Mouse (Mus musculus): ENCODE results near the gene Exosc2. TPM values are rescaled to one million over a fixed set of nuclear protein-coding genes. Genes with fewer than 3 reads are reported as not detected.
"Not testable (repeated sequence)": the region's sequence is repeated elsewhere in the genome, so short reads cannot be mapped to it uniquely, and the experiment has no call there.

Gene Exosc2
- polyA plus RNA-seq, 1 experiment, result 23.1 TPM

DNA sequence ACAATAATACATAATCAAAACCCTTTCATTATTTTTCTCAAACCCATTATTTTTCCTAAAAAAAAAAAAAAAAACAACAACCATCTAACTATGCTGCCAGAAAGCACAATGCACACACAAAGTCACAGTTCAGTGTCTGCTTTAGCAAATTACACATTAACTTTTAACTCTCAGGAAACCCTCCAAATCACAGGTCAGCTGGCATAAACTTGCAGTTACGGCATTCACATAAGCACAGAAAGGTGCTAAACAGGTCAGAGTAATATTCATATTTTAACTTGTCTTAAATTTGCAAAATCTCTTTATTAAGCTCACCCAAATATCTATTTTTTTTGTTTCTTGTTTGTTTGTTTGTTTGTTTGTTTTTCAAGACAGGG is 6.7 kb upstream of the Exosc2 start:
- Histone ChIP-seq H3K27ac (ENCODE audit: insufficient read depth, low read length) (no peak overlapping the region), H3K4me1 (ENCODE audit: control insufficient read depth, insufficient read depth, low read length) (no peaks in the 10 kb centered on the region), H3K4me3 (ENCODE audit: insufficient read depth, low read length) (no peak overlapping the region)
- no peak for TF ChIP-seq POLR2A (IDR thresholded peaks at IDR 0.05; ENCODE audit: low read depth, low read length)
- no peak for TF ChIP-seq CTCF (IDR thresholded peaks at IDR 0.05; ENCODE audit: borderline replicate concordance, insufficient read depth, low read length)

DNA sequence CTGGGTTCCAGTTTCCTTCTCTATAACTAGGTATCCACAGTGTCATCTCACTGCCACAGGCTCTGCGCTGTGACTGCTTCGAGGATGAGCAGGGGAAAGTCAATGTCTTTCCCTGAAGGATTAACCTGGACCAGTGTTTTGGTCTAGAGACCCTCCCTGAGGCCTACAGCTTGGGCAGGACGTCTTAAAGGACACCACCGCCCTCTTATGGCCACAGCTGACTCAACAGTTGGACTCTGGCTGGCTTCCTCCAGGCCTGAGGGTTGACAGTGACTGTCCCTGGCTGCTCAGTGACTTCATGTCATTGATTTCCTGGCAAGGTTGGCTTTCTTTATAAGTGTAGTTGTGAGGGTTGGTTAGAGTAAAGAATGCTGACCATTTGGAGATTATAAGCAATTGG is 3.2 kb upstream of the Exosc2 start:
- TF ChIP-seq CTCF (IDR thresholded peaks at IDR 0.05; ENCODE audit: borderline replicate concordance, insufficient read depth, low read length), result no peak
- no peak for TF ChIP-seq POLR2A (IDR thresholded peaks at IDR 0.05; ENCODE audit: low read depth, low read length)
- H3K4me1 ChIP-seq (ENCODE audit: control insufficient read depth, insufficient read depth, low read length), result no peaks in the 10 kb centered on the region
- no peak overlapping the region for H3K27ac ChIP-seq (ENCODE audit: insufficient read depth, low read length)
- H3K4me3 ChIP-seq (ENCODE audit: insufficient read depth, low read length), result no peak overlapping the region

DNA sequence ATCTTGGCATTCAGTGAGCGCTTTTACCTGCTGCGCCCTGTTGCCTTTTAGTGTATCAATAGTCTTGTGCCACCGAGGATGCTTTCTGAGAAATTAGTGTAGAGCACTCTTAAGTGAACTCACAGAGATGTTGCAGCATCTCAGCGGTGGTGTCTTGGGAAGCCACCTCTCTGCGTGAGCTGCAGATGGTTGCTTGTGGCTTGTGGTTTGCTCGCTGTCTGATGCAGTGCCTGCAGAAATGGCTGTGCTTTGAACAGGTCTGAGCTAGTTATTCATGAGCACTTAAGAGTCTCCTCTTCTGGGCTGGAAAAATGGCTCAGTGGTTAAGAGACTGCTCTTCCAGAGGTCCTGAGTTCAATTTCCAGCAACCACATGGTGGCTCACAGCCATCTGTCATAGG is 8.1 kb downstream of the Exosc2 start:
- Histone ChIP-seq H3K27ac (ENCODE audit: insufficient read depth, low read length) (no peak overlapping the region), H3K4me3 (ENCODE audit: insufficient read depth, low read length) (no peak overlapping the region), H3K4me1 (ENCODE audit: control insufficient read depth, insufficient read depth, low read length) (no peaks in the 10 kb centered on the region)
- TF ChIP-seq CTCF (IDR thresholded peaks at IDR 0.05; ENCODE audit: borderline replicate concordance, insufficient read depth, low read length) (no peak), POLR2A (IDR thresholded peaks at IDR 0.05; ENCODE audit: low read depth, low read length) (no peak)

- H3K4me1 ChIP-seq (ENCODE audit: control insufficient read depth, insufficient read depth, low read length); H3K27ac ChIP-seq (ENCODE audit: insufficient read depth, low read length); H3K4me3 ChIP-seq (ENCODE audit: insufficient read depth, low read length): not testable (repeated sequence)
Observed at GRCm38 (mm10) chr2:31681051-31681707, 10.7 kb downstream of the Exosc2 start.

DNA sequence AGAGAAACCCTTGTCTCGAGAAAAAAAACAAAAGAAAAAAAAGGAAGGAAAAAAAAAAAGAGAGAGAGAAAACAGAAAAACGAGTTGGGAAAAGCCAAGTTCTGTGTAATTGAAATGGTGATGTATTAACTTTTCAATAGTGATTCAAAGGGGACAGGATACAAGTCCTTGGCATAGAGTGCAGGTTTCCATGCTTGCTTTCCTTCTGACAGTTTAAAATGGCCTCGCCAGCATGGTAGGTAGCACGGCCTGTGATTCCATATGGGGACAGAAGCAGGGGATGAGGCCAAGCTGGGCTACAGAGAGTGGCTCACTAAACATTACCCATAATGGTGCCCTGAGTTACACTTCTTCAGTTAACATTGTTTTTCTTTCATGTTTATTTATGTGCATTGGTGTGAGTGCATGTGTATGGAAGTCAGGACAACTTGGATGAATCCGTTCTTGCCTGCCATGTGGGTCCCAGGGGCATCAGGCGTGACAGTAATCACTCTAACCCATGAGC is 11.3 kb downstream of the Exosc2 start:
- no peak overlapping the region for H3K4me3 ChIP-seq (ENCODE audit: insufficient read depth, low read length)
- TF ChIP-seq POLR2A (IDR thresholded peaks at IDR 0.05; ENCODE audit: low read depth, low read length) (no peak), CTCF (IDR thresholded peaks at IDR 0.05; ENCODE audit: borderline replicate concordance, insufficient read depth, low read length) (no peak)
- no peak overlapping the region for H3K27ac ChIP-seq (ENCODE audit: insufficient read depth, low read length)
- H3K4me1 ChIP-seq (ENCODE audit: control insufficient read depth, insufficient read depth, low read length), result no peaks in the 10 kb centered on the region

- no peak overlapping the region for H3K4me3 ChIP-seq (ENCODE audit: insufficient read depth, low read length)
- H3K4me1 ChIP-seq (ENCODE audit: control insufficient read depth, insufficient read depth, low read length), result peaks cover 3% of the 10 kb centered on the region; the same call in 1 of the 2 replicates
- H3K27ac ChIP-seq (ENCODE audit: insufficient read depth, low read length), result no peak overlapping the region
- TF ChIP-seq POLR2A (IDR thresholded peaks at IDR 0.05; ENCODE audit: low read depth, low read length) (no peak; the same call in 1 of the 2 replicates), CTCF (IDR thresholded peaks at IDR 0.05; ENCODE audit: borderline replicate concordance, insufficient read depth, low read length) (no peak)
Observed at GRCm38 (mm10) chr2:31683666-31684065, 13.2 kb downstream of the Exosc2 start.

GRCm38 (mm10) chr2:31688074-31688925 is 17.8 kb downstream of the Exosc2 start, which contains the start of gene Abl1:
Gene Abl1, plus strand, starts transcription at chr2:31688376.
- TF ChIP-seq CTCF (IDR thresholded peaks at IDR 0.05; ENCODE audit: borderline replicate concordance, insufficient read depth, low read length) (no peak), POLR2A (IDR thresholded peaks at IDR 0.05; ENCODE audit: low read depth, low read length) (peak; percentile 77)
- peak within 1 kb of the TSS; percentile 72 for H3K27ac ChIP-seq (ENCODE audit: insufficient read depth, low read length)
- peak within 1 kb of the TSS; percentile 94 for H3K4me3 ChIP-seq (ENCODE audit: insufficient read depth, low read length)
- peaks cover 3% of the 10 kb centered on the region; the same call in 1 of the 2 replicates for H3K4me1 ChIP-seq (ENCODE audit: control insufficient read depth, insufficient read depth, low read length)

DNA sequence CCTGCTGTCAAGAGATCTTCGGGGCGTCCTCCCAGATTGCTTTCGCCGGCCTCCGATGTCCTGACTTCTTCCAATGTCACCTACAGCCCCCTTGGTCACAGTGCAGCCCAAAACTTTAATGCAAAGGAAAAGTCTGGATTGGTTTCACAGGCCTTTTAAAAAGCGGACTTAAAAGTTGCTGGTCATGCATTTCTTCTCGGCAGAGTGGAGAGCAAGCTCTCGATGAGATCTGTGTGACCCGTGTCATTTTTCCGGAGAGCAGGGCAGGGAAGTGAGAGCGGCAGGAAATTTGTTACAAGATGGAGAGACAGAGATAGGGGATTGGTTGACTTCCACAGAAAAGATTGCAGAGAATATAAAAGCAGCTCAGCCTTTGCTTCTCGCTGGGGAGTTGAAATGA is 18.5 kb downstream of the Exosc2 start:
- Histone ChIP-seq H3K27ac (ENCODE audit: insufficient read depth, low read length) (no peak overlapping the region), H3K4me3 (ENCODE audit: insufficient read depth, low read length) (peak overlapping the region; percentile 94), H3K4me1 (ENCODE audit: control insufficient read depth, insufficient read depth, low read length) (peaks cover 3% of the 10 kb centered on the region; the same call in 1 of the 2 replicates)
- TF ChIP-seq POLR2A (IDR thresholded peaks at IDR 0.05; ENCODE audit: low read depth, low read length) (no peak; the same call in 1 of the 2 replicates), CTCF (IDR thresholded peaks at IDR 0.05; ENCODE audit: borderline replicate concordance, insufficient read depth, low read length) (no peak)

- H3K4me3 ChIP-seq (ENCODE audit: insufficient read depth, low read length), result peak overlapping the region; percentile 94; the same call in 1 of the 2 replicates
- peaks cover 3% of the 10 kb centered on the region; the same call in 1 of the 2 replicates for H3K4me1 ChIP-seq (ENCODE audit: control insufficient read depth, insufficient read depth, low read length)
- TF ChIP-seq POLR2A (IDR thresholded peaks at IDR 0.05; ENCODE audit: low read depth, low read length) (no peak), CTCF (IDR thresholded peaks at IDR 0.05; ENCODE audit: borderline replicate concordance, insufficient read depth, low read length) (no peak)
- H3K27ac ChIP-seq (ENCODE audit: insufficient read depth, low read length), result no peak overlapping the region
Observed at GRCm38 (mm10) chr2:31690063-31690462, 19.5 kb downstream of the Exosc2 start.

- no peak for TF ChIP-seq POLR2A (IDR thresholded peaks at IDR 0.05; ENCODE audit: low read depth, low read length)
- no peak for TF ChIP-seq CTCF (IDR thresholded peaks at IDR 0.05; ENCODE audit: borderline replicate concordance, insufficient read depth, low read length)
- no peak overlapping the region for H3K4me3 ChIP-seq (ENCODE audit: insufficient read depth, low read length)
- no peaks in the 10 kb centered on the region for H3K4me1 ChIP-seq (ENCODE audit: control insufficient read depth, insufficient read depth, low read length)
- no peak overlapping the region for H3K27ac ChIP-seq (ENCODE audit: insufficient read depth, low read length)
Observed at GRCm38 (mm10) chr2:31698209-31698608, 27.7 kb downstream of the Exosc2 start.

Data from embryonic fibroblast, embryonic 13.5 days (primary cell).